9 mouse cellular contexts compared by ENCODE assay signal in the genomic region with DNA sequence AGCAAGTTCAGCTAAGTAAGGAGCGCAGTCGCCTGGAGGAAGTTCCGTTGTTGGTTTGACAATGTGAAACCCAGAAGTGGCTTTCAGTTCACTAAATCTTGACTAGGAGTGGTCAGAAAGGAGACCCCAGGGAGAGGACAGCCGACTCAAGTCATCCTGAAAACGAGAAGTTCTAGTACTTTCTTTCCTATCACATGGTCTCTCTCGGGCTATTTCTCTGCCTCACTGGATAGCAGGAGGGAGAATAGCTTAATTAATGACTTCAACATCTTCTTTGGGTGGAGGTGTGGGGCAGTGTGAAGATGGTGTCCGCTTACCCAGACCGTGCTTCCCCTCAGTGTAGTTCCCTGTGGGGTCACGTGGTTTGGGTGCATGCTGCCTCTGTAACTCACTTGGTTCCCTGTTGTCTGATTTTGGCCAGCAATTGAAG. TPM values are rescaled to one million over a fixed set of nuclear protein-coding genes. Genes with fewer than 3 reads are reported as not detected.
DNase-seq lines count a peak whose midpoint lies in the region; ATAC-seq and TF ChIP-seq lines count a peak whose summit lies in the region.
"Had no signal": no experiment of that assay in that cellular context is flagged by ENCODE, and none has a peak within 500 bp of the region (broad histone marks: within the 10 kb centered on the region; RNA-seq: fewer than 3 reads in every experiment).

No protein-coding gene starts in this region.

- TF ChIP-seq POLR2A in kidney, adult 2 months (IDR thresholded peaks at IDR 0.05; ENCODE audit: low read depth, low read length): no peak
- TF ChIP-seq POLR2A in small intestine, adult 2 months (IDR thresholded peaks at IDR 0.05; ENCODE audit: low read depth, low read length): no peak

- no peak for TF ChIP-seq CTCF in kidney, adult 2 months (conservative IDR thresholded peaks at IDR 0.05; ENCODE audit: insufficient read depth, insufficient read length, low read depth, low read length)
- no peak for TF ChIP-seq CTCF in small intestine, adult 2 months (IDR thresholded peaks at IDR 0.05; ENCODE audit: extremely low read depth, insufficient read length, insufficient replicate concordance, low read depth, low read length)

- no peaks in the 10 kb centered on the region for H3K27me3 ChIP-seq in kidney, adult 2 months (replicated peaks; ENCODE audit: control insufficient read depth, insufficient read depth, low read length)
- H3K27me3 ChIP-seq in liver, embryonic 15.5 days: no peaks in the 10 kb centered on the region
- H3K27me3 ChIP-seq in small intestine, adult 2 months (ENCODE audit: control insufficient read depth, insufficient read depth, low read length): no peaks in the 10 kb centered on the region

- ATAC-seq in liver, embryonic 15.5 days (ENCODE audit: insufficient read depth): peak; percentile 69
- no peak for ATAC-seq in erythroid progenitor cell, adult 5-6 weeks (replicated peaks; ENCODE audit: low FRiP score, poor library complexity, severe bottlenecking)

- no peak overlapping the region for H3K9ac ChIP-seq in liver, embryonic 15.5 days

- no peaks in the 10 kb centered on the region for H3K36me3 ChIP-seq in kidney, adult 2 months (ENCODE audit: control insufficient read depth, insufficient read depth, low read length)
- H3K36me3 ChIP-seq in liver, embryonic 15.5 days (replicated peaks): no peaks in the 10 kb centered on the region
- no peaks in the 10 kb centered on the region for H3K36me3 ChIP-seq in small intestine, adult 2 months (ENCODE audit: control insufficient read depth, insufficient read depth, low read length)

- no peaks in the 10 kb centered on the region for H3K9me3 ChIP-seq in liver, embryonic 15.5 days (replicated peaks)

- H3K4me3 ChIP-seq in kidney, adult 2 months (ENCODE audit: insufficient read depth, low read depth, low read length): no peak overlapping the region
- no peak overlapping the region for H3K4me3 ChIP-seq in liver, embryonic 15.5 days (replicated peaks)
- no peak overlapping the region for H3K4me3 ChIP-seq in small intestine, adult 2 months (ENCODE audit: low read depth, low read length)

- no peaks in the 10 kb centered on the region for H3K4me1 ChIP-seq in kidney, adult 2 months (ENCODE audit: control insufficient read depth, insufficient read depth, low read length)
- no peaks in the 10 kb centered on the region for H3K4me1 ChIP-seq in liver, embryonic 15.5 days (replicated peaks)
- H3K4me1 ChIP-seq in small intestine, adult 2 months (ENCODE audit: control insufficient read depth, insufficient read depth, insufficient read length, low read length): peaks cover 5% of the 10 kb centered on the region

- H3K4me2 ChIP-seq in liver, embryonic 15.5 days: no peak overlapping the region

- 62% methylated on average over 9 of the region's 9 CpGs for WGBS in kidney, adult 2 months
- WGBS in liver, embryonic 15.5 days (ENCODE audit: insufficient replicate concordance): 52% methylated on average over 9 of the region's 9 CpGs
- WGBS in small intestine, adult 2 months: 76% methylated on average over 9 of the region's 9 CpGs

- no peak overlapping the region for H3K27ac ChIP-seq in kidney, adult 2 months (ENCODE audit: insufficient read depth, low read depth, low read length)
- H3K27ac ChIP-seq in liver, embryonic 15.5 days (replicated peaks): no peak overlapping the region
- H3K27ac ChIP-seq in small intestine, adult 2 months (ENCODE audit: insufficient read depth, low read depth, low read length): peak overlapping the region; percentile 46; the same call in 1 of the 2 replicates

- DNase-seq in kidney, adult 2 months: peak; percentile 23
- no peak for DNase-seq in kidney, postnatal 10 days
- peak; percentile 22 for DNase-seq in T-cell, adult 2 months (ENCODE audit: low spot score)
- DNase-seq in adipocyte (ENCODE audit: low spot score): no peak
- DNase-seq: midbrain, embryonic 14.5 days; right cerebral cortex, adult 18-20 months had no signal

RNA-seq across cellular contexts. Expression of a gene that starts 33.3 kb away (rescaled TPM):
- polyA plus RNA-seq in kidney, adult 2 months (2012; rRNA removed): 3.7 and 5.3 TPM in 2 replicates
- polyA plus RNA-seq in liver, embryonic 15.5 days (2015; fragmentation: Nextera tagmentation; extraction: Ambion mirVana): 2.5 and 2.6 TPM in 2 replicates
- 7.6 and 26.9 TPM in 2 replicates for polyA plus RNA-seq in small intestine, adult 2 months (2012; rRNA removed)
- total RNA-seq in erythroid progenitor cell, adult 5-6 weeks (2015; ENCODE audit: low replicate concordance): 3.6 and 7.1 TPM in 2 replicates
- 1.5 and 3.1 TPM in 2 replicates for total RNA-seq in erythroid progenitor cell, adult 5-6 weeks (2017; ENCODE audit: low replicate concordance)

RNA-seq across cellular contexts. Expression of a gene that starts 54.3 kb away (rescaled TPM):
- 0.63 and 0.91 TPM in 2 replicates for polyA plus RNA-seq in kidney, adult 2 months (2012; rRNA removed)
- polyA plus RNA-seq in liver, embryonic 15.5 days (2015; fragmentation: Nextera tagmentation; extraction: Ambion mirVana): 0.43 and 0.45 TPM in 2 replicates
- 0.19 and 1.6 TPM in 2 replicates for polyA plus RNA-seq in small intestine, adult 2 months (2012; rRNA removed)
- total RNA-seq in erythroid progenitor cell, adult 5-6 weeks (2015; ENCODE audit: low replicate concordance): 1.1 TPM in 1 of 2 replicates, not detected in the other
- 0.64 and 0.68 TPM in 2 replicates for total RNA-seq in erythroid progenitor cell, adult 5-6 weeks (2017; ENCODE audit: low replicate concordance)

Comparison
In these comparisons a context has a peak if more than half of its experiments do, and no peak if none do; other contexts are left out.
1. DNase-seq: peak in kidney, adult 2 months (single experiment) and T-cell, adult 2 months (single experiment); none in kidney, postnatal 10 days (single experiment) and adipocyte (single experiment).